Mouse (Mus musculus): Measurements from ENCODE around the gene Csmd2.

The Csmd2 gene

DNA sequence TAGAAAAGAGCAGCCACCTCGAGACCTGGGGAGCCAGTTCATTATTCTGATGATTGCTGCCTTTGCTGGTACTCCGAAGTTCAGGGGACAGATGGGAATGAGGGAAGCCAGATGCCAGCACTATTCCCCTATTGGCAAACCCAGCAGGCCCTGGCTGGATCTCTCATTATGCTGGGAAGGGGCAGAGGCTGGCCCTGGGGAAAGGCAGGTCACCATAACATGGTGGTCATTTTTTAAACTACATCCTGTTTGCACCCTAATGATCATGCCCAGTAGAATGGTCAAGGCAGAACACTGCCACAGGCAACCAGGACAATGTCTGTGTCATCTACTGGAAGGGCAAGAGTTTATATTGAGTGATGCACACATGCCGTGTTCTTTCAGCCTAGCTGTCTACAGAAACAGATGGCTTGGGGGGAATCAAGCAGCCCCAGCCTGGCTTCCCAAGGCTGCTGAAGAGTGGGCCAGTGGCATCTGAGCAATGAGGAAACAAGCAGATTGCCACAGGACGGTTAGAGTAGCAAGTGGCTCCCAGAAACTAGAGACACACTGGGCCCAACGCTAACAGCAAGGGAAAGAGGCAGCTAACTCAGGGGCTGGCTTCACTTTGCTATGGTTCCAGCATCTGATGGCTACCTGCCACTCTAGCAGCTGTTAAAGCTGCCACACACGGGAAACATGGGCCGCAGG is 424.4 kb downstream of the Csmd2 start:
- no peak for ATAC-seq (ENCODE audit: low TSS enrichment)

DNA sequence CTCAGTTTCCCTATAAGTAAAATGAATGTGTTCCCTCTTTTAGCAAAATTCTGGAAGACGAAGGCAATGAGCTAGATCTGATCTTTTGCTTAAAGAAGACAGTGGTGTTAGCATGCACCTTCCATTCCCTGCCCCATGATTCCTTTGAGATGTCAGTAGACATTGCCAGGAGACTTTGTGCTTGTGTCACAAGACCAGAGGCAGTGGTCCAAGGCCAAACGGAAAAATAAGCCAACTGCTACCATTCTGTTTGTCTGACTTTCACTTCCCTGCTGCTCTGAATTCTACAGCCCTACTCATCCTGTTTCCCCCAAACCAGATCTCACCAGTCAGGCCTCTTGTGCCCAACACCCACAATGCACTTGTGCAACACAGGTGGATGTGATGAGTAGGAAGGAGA is 427.1 kb downstream of the Csmd2 start:
- ATAC-seq (ENCODE audit: low TSS enrichment), result no peak

DNA sequence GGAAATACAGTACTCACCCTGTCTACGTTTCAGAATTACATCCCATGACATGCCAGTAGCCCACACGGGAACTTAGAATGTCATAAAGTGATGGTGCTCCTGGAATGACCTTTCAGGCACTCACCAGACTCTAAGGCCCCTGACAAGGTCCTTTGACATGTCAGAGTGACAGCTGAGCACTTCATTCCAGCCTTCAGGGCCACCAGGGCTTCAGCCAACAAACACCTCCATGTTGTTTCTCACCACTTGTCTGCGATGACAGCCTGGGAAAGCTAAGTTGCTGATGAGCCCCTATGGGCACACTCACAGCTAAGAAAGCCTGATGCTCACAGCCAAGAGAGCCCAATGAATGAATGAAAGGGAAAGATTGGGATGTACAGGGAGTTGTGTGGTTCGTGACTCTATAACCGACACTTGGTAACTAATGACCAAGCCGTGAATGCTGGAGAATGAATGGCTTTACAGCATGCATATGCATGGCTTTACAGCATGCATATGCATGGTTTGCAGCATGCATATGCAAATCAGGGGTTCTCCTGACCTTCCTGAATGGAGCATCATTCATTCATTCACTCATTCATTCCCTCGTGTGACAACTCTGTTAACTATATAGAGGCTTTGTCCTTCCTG is 432.4 kb downstream of the Csmd2 start:
- no peak for ATAC-seq (ENCODE audit: low TSS enrichment)

DNA sequence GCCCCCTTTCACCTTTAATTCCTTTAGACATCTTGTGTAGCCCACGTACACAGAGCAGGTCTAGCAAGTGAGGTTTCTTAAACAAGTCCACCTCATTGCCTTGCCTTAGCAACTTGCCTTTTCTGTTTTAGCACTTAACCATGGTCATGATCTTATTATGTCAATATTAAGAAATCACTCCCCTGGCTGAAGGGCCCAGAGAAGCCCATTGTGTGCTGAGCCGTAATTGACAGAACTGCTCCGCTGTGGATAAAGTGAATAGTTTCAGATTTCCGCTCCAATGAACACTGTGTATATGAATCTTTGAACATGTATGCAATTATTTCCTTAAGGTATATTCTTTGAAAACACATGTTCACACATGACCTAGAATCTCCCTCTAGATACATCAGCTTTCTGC is 434.8 kb downstream of the Csmd2 start:
- no peak for ATAC-seq (ENCODE audit: low TSS enrichment)

DNA sequence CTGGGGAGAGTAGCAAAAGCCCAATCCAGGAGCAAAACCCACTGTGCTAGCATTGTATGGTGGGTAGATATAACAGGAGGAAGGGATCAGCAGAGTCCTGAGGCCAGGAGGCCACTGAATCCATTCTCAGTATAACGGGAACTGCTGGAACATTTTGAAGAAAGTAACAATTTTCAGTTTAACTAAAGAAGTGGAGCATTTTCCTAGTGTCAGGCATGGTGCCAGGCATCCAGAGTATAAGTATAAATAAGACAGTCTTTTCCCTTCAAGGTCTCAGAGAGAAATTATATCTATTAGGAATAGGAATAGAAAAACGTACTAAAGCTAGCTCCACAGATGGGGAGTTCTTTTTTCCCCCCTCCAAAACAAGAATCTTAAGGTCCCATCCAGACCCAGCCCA is 437.7 kb downstream of the Csmd2 start:
- no peak for ATAC-seq (ENCODE audit: low TSS enrichment)

DNA sequence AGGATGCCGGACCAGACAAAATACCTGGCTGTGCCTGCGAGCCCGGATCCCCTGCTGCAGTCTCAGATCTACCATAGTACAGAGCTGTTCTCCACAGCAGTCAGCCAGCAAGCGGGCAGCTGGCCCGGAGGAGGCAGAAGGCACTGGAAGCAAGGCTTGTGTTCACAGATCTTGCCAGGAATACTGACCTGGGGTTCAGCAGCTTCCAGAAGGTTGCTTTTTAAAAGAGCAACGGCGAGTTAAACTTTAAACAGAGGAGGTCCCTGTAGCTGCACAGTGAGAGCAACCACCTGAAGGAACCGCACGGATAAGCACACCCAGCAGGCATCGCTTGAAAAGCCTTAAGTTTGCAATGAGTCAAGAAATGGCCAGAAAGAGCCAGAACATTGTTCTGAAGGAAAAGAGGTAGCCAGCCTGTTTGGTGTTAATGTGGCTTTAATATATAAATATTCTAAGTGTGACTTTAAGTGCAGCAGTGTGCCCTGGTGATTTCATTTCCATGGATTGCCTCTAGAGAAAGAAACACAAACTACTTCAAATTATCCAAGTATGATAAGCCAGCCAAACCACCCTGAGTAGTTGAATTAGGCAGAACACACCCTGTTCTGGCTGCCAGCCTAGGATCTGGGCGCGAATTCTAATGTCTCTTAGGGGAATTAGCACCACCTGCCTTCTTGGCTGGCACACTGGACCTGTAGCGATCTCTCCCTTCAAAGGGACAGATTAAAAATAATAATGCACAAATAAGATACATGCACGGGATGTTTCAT is 439.8 kb downstream of the Csmd2 start:
- no peak for ATAC-seq (ENCODE audit: low TSS enrichment)

DNA sequence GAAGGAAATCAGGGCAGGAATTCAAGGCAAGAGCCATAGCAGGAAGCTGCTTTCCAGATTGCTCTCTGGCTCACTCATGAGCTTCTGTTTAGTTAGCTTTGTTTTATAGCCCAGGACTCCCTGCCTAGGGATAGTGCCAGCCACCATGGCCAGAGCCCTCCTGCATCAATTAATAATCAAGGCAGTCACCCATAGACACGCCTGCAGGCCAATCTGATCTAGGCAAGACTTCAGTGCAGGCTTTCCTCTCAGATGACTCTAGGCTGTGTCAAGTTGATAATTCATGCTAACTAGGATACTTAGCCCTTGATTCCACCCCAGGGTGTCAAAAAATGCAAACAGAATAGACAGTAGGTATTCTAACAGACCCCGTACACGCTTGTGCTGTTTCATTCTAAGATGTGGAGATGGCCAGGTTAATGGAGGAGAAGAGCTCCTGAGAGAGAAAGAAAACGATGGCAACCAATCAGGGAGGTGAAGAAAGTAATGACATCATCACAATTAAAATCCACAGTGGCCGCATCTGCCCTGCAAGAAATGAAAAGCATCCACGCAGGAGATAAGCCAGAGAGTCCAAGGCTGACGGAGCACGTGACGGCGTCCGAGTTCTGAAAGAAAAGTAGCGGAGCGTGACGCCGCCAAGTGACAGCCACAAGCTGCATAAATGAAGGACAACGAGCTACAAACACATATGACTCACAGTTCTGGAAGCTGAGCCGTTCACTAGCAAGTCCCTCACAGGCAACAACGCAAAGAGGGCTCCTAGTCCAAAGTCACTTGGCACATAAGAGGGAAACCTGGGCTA is 440.8 kb downstream of the Csmd2 start:
- ATAC-seq (ENCODE audit: low TSS enrichment), result peak; percentile 81

DNA sequence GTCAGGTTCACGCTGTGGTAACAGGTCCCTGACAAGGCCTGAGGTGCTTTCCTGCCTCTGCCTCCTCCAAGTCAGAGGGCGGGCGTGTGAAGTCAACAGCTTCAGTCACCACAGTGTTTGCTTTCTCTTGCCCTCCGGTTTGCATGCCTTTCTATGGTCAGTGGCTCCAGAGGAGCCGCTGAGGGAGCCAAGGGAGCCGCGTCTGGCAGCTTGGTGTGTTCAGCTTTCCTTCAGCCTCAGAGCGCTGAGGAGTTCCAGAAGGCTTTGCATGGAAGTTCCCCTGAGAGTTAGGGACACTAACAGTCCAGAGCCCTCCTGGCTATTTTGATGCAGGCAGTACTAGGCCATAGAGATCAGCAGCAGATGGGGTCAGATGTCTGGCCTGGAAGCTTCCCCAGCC is 441.9 kb downstream of the Csmd2 start:
- ATAC-seq (ENCODE audit: low TSS enrichment), result no peak

DNA sequence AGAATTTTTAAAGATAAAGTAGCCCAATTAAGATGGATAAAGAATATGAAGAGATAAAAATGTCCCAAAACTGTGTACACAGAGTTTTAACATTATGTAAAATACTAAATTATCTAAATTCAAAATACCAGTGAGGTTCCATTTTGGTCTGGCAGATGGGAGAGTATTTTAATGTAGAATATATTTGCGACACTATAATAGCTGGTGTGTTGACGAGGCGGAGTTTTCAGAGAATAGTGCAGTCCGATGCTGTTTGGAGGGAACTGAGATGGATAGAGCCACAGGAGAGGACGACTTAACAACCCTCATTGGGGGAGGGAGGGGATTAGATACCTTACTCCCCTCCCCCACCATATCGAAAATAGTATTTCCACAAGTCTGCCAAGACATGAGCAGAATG is 452.9 kb downstream of the Csmd2 start:
- peak; percentile 56; the same call in 1 of the 2 replicates for ATAC-seq (ENCODE audit: low TSS enrichment)

DNA sequence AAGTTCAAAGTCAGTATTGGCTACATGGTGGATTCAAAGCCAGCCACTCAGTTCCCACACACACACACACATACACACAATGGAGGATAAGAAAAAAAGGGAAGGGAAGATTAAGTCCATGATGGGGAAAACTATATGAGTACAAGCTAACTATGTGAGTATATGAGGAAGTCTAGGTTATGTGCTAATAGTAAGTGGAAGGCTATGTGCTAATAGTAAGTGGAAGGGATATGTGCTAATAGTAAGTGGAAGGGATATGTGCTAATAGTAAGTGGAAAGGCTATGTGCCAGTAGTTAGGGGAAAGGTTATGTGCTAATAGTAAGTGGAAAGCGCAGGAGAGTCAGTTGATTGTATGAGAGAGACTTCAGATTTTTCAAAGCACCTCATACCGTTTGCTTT is 453.6 kb downstream of the Csmd2 start:
- ATAC-seq (ENCODE audit: low TSS enrichment), result no peak

DNA sequence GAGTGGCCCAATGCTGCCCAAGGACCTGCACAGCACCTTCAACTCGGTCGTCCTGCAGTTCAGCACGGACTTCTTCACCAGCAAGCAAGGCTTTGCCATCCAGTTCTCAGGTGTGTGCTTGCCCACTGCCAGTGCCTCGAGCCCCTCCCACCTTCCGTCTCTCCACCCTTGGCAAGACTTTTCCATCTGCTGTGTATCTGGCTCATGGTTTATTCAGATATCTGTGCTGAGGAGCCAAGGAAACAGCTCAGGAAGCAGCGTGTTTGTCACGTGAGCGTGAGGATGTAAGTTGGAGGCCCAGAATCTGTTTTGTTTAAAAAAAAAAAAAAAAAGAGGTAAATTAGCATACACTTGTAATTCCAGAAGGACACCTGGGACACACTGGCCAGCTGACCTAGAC is 455.1 kb downstream of the Csmd2 start:
- no peak for ATAC-seq (ENCODE audit: low TSS enrichment)

DNA sequence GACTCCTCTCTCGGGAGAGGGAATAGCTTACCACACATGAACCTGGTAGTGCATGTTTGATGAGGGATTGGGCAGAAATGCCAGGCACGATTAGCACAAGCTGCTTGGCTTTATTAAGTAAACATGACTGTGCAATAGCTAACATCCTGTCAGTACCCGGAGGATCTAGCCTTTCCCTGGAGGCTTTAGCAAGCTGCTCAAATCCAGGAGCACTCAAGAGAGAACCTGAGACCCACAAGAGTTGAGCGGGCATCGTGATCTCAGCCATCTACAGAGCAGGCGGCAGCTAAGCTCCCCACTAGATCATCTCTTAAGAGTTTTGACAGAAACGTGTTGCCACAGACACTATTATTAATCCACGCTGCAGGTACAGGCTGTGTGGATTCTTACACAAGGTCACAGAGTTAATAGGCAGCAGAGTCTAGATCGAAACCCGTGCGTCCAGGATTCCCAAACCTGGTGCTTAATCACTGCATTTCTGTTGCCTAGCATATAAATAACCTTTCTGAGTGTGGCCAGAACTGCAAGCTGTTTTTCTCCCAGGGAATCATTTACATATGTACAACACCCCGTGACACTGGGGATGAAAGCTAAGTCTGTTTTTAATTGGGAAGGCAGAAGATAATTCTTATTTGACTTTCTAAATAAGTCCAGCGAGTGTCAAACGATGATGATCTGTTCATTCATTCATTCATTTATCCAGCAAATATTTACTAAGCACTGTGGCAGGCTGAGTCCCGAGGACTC is 458.0 kb downstream of the Csmd2 start:
- no peak for ATAC-seq (ENCODE audit: low TSS enrichment)

DNA sequence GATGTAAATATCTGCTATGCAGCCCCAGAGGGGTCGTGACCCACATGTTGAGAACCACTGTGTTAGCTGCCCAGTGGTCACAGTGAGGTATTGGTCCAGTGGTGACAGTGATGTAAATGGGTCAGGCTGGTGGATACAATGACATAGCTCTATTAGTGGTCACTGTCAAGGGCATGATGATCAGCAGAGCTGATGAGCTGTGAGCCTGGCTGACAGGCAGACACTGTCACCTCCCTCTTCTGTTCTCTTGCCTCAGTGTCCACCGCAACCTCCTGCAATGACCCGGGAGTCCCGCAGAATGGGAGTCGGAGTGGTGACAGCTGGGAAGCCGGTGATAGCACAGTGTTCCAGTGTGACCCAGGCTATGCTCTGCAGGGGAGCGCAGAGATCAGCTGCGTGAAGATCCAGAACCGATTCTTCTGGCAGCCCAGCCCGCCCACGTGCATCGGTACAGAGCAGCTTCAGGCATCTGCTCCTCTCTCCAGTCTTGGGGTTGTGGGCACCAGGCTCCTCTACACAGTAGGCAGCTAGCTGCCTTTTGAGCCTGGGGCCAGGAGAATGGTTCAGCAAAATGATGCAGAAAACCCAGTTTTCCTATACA is 461.3 kb downstream of the Csmd2 start:
- peak; percentile 42; the same call in 1 of the 2 replicates for ATAC-seq (ENCODE audit: low TSS enrichment)

DNA sequence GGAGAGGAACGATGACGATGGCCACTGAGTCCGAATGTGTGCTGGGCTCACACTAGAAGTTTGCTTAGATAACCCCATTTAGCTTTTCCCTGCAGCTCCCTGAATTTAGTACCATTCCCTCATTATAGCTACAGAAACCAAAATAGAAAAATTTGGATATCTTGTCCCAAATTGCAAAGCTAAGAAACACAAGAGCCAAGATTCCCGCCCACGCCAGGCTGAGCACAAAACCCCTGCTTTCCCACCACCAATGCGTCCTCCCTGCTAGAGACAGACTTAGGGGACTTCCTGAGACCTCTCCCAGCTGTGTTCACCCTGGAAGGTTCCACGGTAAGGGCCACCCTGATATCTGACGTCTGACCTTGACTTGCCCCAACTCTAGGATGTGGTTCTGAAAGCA is 462.5 kb downstream of the Csmd2 start:
- peak; percentile 28 for ATAC-seq (ENCODE audit: low TSS enrichment)

DNA sequence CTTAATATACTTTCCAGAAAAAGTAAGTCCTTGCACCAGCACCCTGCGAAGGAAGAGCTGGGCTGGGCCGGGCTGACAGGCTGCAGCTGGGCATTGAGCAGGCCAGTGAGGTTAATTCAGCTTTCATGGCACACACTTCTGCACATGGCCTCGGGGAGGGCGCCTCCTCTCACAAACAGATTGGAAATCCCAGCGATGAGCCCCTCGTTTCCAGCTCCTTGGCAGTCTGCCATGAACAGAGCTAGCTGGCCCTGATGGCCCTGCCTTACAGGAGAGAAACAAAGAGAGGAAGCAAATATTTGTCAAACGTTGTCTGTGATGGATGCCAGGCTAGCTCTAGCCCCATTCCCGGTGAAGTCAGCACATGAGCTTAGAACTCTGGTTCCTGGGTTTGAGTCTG is 463.3 kb downstream of the Csmd2 start:
- ATAC-seq (ENCODE audit: low TSS enrichment), result no peak

DNA sequence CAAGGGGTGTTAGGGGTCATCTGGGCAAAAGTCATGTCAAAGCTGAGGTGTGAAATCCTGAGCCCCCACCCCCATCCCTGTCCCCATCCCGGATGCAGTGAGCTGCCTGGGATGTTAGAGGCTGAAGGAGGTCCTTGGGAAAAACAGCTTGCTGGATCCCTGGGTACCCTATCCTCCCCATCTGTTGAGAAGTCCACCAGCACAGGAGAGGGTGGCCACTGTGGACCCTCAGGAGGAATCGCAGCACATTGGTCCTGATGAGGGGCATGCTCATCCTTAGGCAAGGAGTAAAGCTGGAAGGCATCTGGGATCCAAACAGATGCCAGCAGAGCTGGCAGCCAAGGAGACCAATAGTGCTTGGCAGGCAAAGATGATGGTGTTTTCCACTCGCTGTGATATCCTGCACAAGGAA is 463.7 kb downstream of the Csmd2 start:
- peak; percentile 46 for ATAC-seq (ENCODE audit: low TSS enrichment)

DNA sequence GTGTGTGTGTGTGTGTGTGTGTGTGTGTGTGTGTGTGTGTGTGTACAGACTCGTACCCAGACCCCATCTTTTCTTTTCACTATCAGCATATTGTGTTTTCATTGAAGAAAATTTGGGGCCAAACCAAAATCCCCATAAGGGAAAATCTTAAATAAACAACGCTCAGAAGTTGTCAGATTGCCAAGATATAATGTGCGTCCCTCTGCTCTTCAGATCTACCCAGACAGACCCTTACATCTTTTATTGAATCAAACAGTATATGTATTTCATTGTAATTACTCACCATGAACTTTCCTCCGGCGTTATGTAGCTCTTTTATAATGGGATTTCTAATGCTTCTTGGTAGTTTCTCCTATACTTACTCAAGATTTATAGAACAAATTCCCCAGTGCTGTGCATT is 479.1 kb downstream of the Csmd2 start:
- ATAC-seq (ENCODE audit: low TSS enrichment), result no peak

DNA sequence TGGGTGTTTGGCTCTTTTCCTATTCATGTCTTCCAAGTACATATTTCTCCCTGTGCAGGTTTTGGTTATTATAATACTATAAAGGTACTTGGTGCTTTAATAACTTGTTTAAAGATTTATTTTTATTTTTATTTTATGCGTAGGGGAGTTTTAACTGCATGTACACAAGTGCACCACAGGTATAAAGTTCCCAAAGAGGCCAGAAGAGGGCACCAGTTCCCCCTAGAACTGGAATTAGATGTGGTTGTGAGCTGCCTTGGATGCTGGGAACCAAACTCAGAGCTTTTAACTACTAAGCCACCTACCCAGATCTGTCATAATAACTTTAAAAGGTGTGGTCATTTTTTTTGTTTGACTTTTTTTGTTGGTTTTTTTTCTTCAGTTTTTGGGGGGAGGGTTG is 480.4 kb downstream of the Csmd2 start:
- ATAC-seq (ENCODE audit: low TSS enrichment), result no peak

DNA sequence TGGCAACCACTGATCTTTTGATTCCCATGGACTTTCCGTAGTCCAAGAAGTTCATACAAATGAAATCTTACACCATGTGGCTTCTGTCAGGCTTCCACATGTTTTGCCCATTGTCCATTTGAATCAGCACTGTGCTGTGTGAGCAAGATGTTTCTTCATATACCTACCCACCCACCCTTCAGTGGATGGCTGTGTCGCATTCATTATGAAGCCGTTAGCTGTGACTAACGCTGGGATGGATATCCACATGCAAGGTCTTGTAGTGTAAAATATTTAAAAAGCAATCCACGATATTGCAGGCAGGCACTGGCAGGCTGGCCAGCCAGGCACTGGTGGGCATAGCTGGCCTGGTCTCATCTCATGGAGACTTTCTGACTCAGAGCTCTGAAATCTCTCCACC is 488.6 kb downstream of the Csmd2 start:
- ATAC-seq (ENCODE audit: low TSS enrichment), result peak; percentile 65; the same call in 1 of the 2 replicates

DNA sequence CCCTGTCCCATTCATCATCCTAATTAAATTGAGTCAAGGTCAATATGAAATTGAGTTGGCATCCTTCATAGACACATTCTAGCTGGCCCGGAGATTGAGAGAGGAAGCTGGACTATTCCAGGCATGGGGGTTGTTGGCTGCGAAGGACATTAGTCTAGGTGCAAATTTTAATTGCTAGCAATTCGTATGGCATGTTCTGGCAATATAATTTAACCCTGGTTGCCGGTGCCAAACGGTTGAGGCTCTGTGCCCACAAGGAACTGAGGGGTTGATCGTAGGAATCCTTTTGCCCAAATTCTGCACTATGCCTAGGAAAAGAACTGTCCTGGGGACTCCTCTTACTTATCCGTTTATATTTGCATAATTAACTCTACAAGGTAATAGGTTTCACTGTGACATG is 496.2 kb downstream of the Csmd2 start:
- no peak for ATAC-seq (ENCODE audit: low TSS enrichment)

DNA sequence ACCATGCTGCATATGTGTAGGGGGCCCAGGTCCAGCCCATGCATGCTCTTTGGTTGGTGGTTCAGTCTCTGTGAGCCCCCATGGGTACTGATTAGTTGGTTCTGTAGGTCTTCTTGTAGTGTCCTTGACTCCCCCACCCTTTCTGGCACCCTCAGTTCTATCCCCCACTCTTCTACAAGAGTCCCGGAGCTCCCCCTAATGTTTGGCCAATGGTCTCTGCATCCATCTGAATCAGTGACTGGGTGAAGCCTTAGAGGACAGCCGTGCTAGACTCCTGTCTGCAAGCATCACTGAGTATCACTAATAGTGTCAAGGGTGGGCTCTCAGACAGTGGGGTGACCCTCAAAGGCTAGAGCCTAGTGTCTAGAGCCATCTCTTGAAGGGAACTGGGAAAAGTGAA is 497.0 kb downstream of the Csmd2 start:
- ATAC-seq (ENCODE audit: low TSS enrichment), result peak; percentile 47; the same call in 1 of the 2 replicates

All from frontal cortex, adult (tissue).